Comparison of ENCODE assay signal across 22 mouse cellular contexts in genomic region chr7:125340326-125340905, GRCm38 (mm10).
DNase-seq lines count a peak whose midpoint lies in the region; ATAC-seq and TF ChIP-seq lines count a peak whose summit lies in the region.
"Had no signal": no experiment of that assay in that cellular context is flagged by ENCODE, and none has a peak within 500 bp of the region (broad histone marks: within the 10 kb centered on the region; RNA-seq: fewer than 3 reads in every experiment).

No protein-coding gene starts in this region.

- ATAC-seq in hindbrain, embryonic 12.5 days (ENCODE audit: low FRiP score), result peak; percentile 82
- peak; percentile 64; the same call in 1 of the 2 replicates for ATAC-seq in hindbrain, embryonic 14.5 days (ENCODE audit: low FRiP score)
- ATAC-seq in midbrain, embryonic 13.5 days, result peak; percentile 68; the same call in 1 of the 2 replicates
- ATAC-seq in neural tube, embryonic 13.5 days (ENCODE audit: low read depth), result peak; percentile 84
- no peak for ATAC-seq in CD4-positive, CD25-positive, alpha-beta regulatory T cell, adult 4 months
- no peak for ATAC-seq in granulocyte monocyte progenitor cell, adult 5-6 weeks (replicated peaks; ENCODE audit: poor library complexity, severe bottlenecking)
- ATAC-seq: activated CD4-positive, CD25-positive, alpha-beta regulatory T cell, adult 4 months; inflammation-experienced regulatory T-cells, adult 6 months had no signal

- 60% methylated on average over 14 of the region's 14 CpGs for WGBS in hindbrain, embryonic 12.5 days
- 36% methylated on average over 14 of the region's 14 CpGs for WGBS in hindbrain, embryonic 14.5 days
- WGBS in midbrain, embryonic 13.5 days, result 63% methylated on average over 14 of the region's 14 CpGs
- 35% methylated on average over 14 of the region's 14 CpGs for WGBS in neural tube, embryonic 13.5 days
- 92% methylated on average over 14 of the region's 14 CpGs for WGBS in thymus, adult 2 months

- peak overlapping the region; percentile 14; the same call in 1 of the 2 replicates for H3K4me2 ChIP-seq in hindbrain, embryonic 12.5 days (replicated peaks)
- H3K4me2 ChIP-seq in hindbrain, embryonic 14.5 days (replicated peaks), result peak overlapping the region; percentile 37
- 0 out of 2 replicates have a peak overlapping the region, but pooled peaks have one; percentile 20 for H3K4me2 ChIP-seq in midbrain, embryonic 13.5 days (replicated peaks)
- peak overlapping the region; percentile 26; the same call in 1 of the 2 replicates for H3K4me2 ChIP-seq in neural tube, embryonic 13.5 days
- H3K4me2 ChIP-seq: heart, embryonic 13.5 days had no signal

- H3K27ac ChIP-seq in hindbrain, embryonic 12.5 days, result peak overlapping the region; percentile 80
- peak overlapping the region; percentile 64 for H3K27ac ChIP-seq in hindbrain, embryonic 14.5 days
- peak overlapping the region; percentile 58 for H3K27ac ChIP-seq in midbrain, embryonic 13.5 days
- H3K27ac ChIP-seq in neural tube, embryonic 13.5 days (replicated peaks), result peak overlapping the region; percentile 80
- H3K27ac ChIP-seq in thymus, adult 2 months (ENCODE audit: control insufficient read depth, insufficient read depth, low read length), result no peak overlapping the region
- H3K27ac ChIP-seq: embryonic facial prominence, embryonic 10.5 days; heart, adult 2 months; heart, embryonic 13.5 days; limb, embryonic 10.5 days; macrophage had no signal

- TF ChIP-seq POLR2A in thymus, adult 2 months (IDR thresholded peaks at IDR 0.05; ENCODE audit: control insufficient read depth, extremely low read depth, insufficient read depth, low read length, poor library complexity), result no peak

- no peaks in the 10 kb centered on the region for H3K9me3 ChIP-seq in hindbrain, embryonic 12.5 days (replicated peaks)
- H3K9me3 ChIP-seq in hindbrain, embryonic 14.5 days (ENCODE audit: control insufficient read depth, low read length), result no peaks in the 10 kb centered on the region
- no peaks in the 10 kb centered on the region for H3K9me3 ChIP-seq in midbrain, embryonic 13.5 days
- H3K9me3 ChIP-seq in neural tube, embryonic 13.5 days, result no peaks in the 10 kb centered on the region
- H3K9me3 ChIP-seq: embryonic facial prominence, embryonic 10.5 days; heart, embryonic 13.5 days; limb, embryonic 10.5 days had no signal

- H3K4me3 ChIP-seq in hindbrain, embryonic 12.5 days, result no peak overlapping the region
- H3K4me3 ChIP-seq in hindbrain, embryonic 14.5 days (replicated peaks; ENCODE audit: low read length), result no peak overlapping the region
- no peak overlapping the region for H3K4me3 ChIP-seq in midbrain, embryonic 13.5 days (replicated peaks)
- no peak overlapping the region for H3K4me3 ChIP-seq in neural tube, embryonic 13.5 days
- H3K4me3 ChIP-seq in thymus, adult 2 months (ENCODE audit: control insufficient read depth, insufficient read depth, low read length), result no peak overlapping the region
- H3K4me3 ChIP-seq: embryonic facial prominence, embryonic 10.5 days; heart, adult 2 months; heart, embryonic 13.5 days; limb, embryonic 10.5 days had no signal

- TF ChIP-seq CTCF in thymus, adult 2 months (IDR thresholded peaks at IDR 0.05; ENCODE audit: borderline replicate concordance, control insufficient read depth, extremely low read depth, insufficient read depth, low read length, poor library complexity), result no peak

- intact Hi-C loops in heart, postnatal 14 days (cut with DNase I), result no loop called here

- H3K27me3 ChIP-seq in hindbrain, embryonic 12.5 days, result no peaks in the 10 kb centered on the region
- H3K27me3 ChIP-seq in hindbrain, embryonic 14.5 days (ENCODE audit: control insufficient read depth, insufficient read depth, low read length), result 0 out of 2 replicates have a peak, but pooled peaks cover 6% of the 10 kb centered on the region
- H3K27me3 ChIP-seq in midbrain, embryonic 13.5 days, result no peaks in the 10 kb centered on the region
- H3K27me3 ChIP-seq in neural tube, embryonic 13.5 days, result peaks cover 27% of the 10 kb centered on the region
- no peaks in the 10 kb centered on the region for H3K27me3 ChIP-seq in thymus, adult 2 months (ENCODE audit: control insufficient read depth, insufficient read depth, low read length)
- H3K27me3 ChIP-seq: heart, embryonic 13.5 days had no signal

- no peak overlapping the region for H3K9ac ChIP-seq in hindbrain, embryonic 12.5 days
- peak overlapping the region; percentile 11; the same call in 1 of the 2 replicates for H3K9ac ChIP-seq in hindbrain, embryonic 14.5 days
- no peak overlapping the region for H3K9ac ChIP-seq in midbrain, embryonic 13.5 days (replicated peaks)
- H3K9ac ChIP-seq in neural tube, embryonic 13.5 days, result 0 out of 2 replicates have a peak overlapping the region, but pooled peaks have one; percentile 12
- H3K9ac ChIP-seq: heart, embryonic 13.5 days had no signal

- no peaks in the 10 kb centered on the region for H3K36me3 ChIP-seq in hindbrain, embryonic 12.5 days
- H3K36me3 ChIP-seq in hindbrain, embryonic 14.5 days (replicated peaks; ENCODE audit: control insufficient read depth, insufficient read depth), result no peaks in the 10 kb centered on the region
- H3K36me3 ChIP-seq in midbrain, embryonic 13.5 days, result no peaks in the 10 kb centered on the region
- no peaks in the 10 kb centered on the region for H3K36me3 ChIP-seq in neural tube, embryonic 13.5 days
- H3K36me3 ChIP-seq in thymus, adult 2 months (ENCODE audit: control insufficient read depth, insufficient read depth, low read length), result no peaks in the 10 kb centered on the region
- H3K36me3 ChIP-seq: embryonic facial prominence, embryonic 10.5 days; heart, embryonic 13.5 days; limb, embryonic 10.5 days had no signal

- H3K4me1 ChIP-seq in hindbrain, embryonic 12.5 days, result peaks cover 10% of the 10 kb centered on the region; the same call in 1 of the 2 replicates
- peaks cover 11% of the 10 kb centered on the region for H3K4me1 ChIP-seq in hindbrain, embryonic 14.5 days (replicated peaks; ENCODE audit: control insufficient read depth, insufficient read depth, low read length)
- H3K4me1 ChIP-seq in midbrain, embryonic 13.5 days (replicated peaks), result peaks cover 10% of the 10 kb centered on the region
- peaks cover 30% of the 10 kb centered on the region for H3K4me1 ChIP-seq in neural tube, embryonic 13.5 days (replicated peaks)
- no peaks in the 10 kb centered on the region for H3K4me1 ChIP-seq in thymus, adult 2 months (replicated peaks; ENCODE audit: control insufficient read depth, insufficient read depth, low read length)
- H3K4me1 ChIP-seq: embryonic facial prominence, embryonic 10.5 days; heart, embryonic 13.5 days had no signal

- peak; percentile 40 for DNase-seq in hindbrain, embryonic 14.5 days (ENCODE audit: low spot score)
- no peak for DNase-seq in thymus, adult 2 months
- no peak for DNase-seq in heart, postnatal 14 days
- DNase-seq: adrenal gland, postnatal 10 days; cerebellum, adult 2 months; gastrocnemius, postnatal 25 days; heart, adult 2 months; kidney, adult 2 months; kidney, postnatal 10 days; right cerebral cortex, postnatal 25 days; thymus, postnatal 25 days had no signal

Comparison
In these comparisons a context has a peak if more than half of its experiments do, and no peak if none do; other contexts are left out.
1. H3K9ac ChIP-seq: peak in hindbrain, embryonic 14.5 days (single experiment) and neural tube, embryonic 13.5 days (single experiment); none in hindbrain, embryonic 12.5 days (single experiment) and midbrain, embryonic 13.5 days (single experiment).
2. ATAC-seq: peak in hindbrain, embryonic 12.5 days (single experiment), hindbrain, embryonic 14.5 days (single experiment), midbrain, embryonic 13.5 days (single experiment) and neural tube, embryonic 13.5 days (single experiment); none in CD4-positive, CD25-positive, alpha-beta regulatory T cell, adult 4 months (single experiment) and granulocyte monocyte progenitor cell, adult 5-6 weeks (single experiment).
3. Peak in every context shown above with its lines, with median percentiles within 50 percentile points of each other: H3K4me2 ChIP-seq.